Mouse (Mus musculus) monocyte, adult 5-6 weeks (primary cell): Measurements from ENCODE around the gene Vps13d. TPM values are rescaled to one million over a fixed set of nuclear protein-coding genes. Genes with fewer than 3 reads are reported as not detected.

Experiments used
- ATAC-seq: fragments of 153-309, 156-312 bp; replicated peaks from 2 replicates; pipeline ENCODE4 v1.8.0; 2017; ENCODE audit warnings: mild to moderate bottlenecking; ENCODE audit not compliant: low TSS enrichment, insufficient number of reproducible peaks, severe bottlenecking, poor library complexity, low FRiP score
- total RNA-seq: library from RNA; stranded (forward); fragments of 200-1000, 200-491, 200-594 nt; gene quantifications from 3 replicates; pipeline ENCODE4 v1.2.3, GENCODE M21; 2017

The Vps13d gene
- total RNA-seq, 1 experiment from 2014 or later, result 36.6 TPM

GRCm38 (mm10) chr4:145214786-145215174 lies 20.0 kb upstream of the Vps13d start:
- no peak for ATAC-seq

GRCm38 (mm10) chr4:145213999-145214785 lies 19.4 kb upstream of the Vps13d start:
- ATAC-seq, result peak; percentile 81

DNA sequence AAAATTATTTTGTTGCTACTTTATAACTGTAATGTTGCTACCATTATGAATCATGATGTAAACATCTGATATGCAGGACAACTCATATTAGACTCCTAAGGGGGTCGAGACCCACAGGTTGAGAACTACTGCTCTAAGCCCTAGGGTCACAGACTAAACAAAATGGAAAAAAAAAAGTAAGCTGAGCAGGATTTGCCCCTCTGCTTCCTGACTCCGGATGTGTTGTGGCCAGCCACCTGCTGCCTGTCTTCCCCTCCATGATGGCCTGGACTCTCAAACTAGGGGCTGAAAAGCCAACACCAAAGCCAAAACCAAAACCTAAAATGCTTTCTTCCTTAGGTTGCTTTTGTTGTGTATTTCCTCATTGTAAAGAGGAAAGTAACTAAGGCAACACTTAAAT lies 16.3 kb upstream of the Vps13d start:
- ATAC-seq, result no peak

- ATAC-seq, result no peak
These were observed 15.8 kb upstream of the Vps13d start for GRCm38 (mm10) chr4:145210564-145210963.

DNA sequence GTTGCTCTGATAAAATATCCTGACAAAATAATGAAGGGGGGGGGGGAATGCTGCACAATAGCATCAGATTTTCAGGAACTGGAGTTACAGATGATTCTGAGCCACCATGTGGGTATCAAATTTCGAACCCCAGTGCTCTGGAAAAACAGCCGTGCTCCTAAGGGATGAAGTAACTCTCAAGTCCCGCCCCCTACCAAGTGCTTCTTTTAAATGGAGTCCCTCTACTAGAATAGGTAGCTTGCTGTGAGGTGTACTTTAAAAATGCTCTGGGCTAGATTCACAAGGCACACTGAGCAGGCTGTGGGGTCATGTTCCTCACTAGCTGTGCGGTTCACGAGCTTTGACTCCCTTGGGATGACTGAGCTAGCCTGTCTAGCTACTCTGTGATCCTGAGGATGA lies 14.9 kb upstream of the Vps13d start:
- no peak for ATAC-seq

GRCm38 (mm10) chr4:145209076-145209689 lies 14.4 kb upstream of the Vps13d start:
- peak; percentile 31; the same call in 1 of the 2 replicates for ATAC-seq

GRCm38 (mm10) chr4:145207718-145208371 lies 13.0 kb upstream of the Vps13d start:
- no peak for ATAC-seq

DNA sequence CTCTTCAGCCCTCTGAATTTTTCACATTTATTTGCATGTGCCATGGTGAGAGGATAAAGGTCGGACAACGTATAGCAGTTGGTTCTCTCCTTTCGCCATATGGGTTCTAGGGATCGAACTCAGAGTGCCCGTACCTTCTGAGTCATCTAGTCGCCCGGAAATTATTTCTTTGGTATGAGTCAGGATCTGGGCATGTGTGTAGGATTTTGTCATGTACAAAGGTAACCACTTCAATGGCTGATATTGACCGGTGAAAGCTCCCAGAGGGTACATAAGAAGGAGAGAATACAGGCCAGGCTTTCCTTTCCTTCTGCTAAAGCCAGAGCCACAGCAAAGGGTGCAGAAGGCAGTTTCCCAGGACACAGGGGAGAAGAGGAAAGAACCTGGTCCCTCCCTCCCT lies 10.0 kb upstream of the Vps13d start:
- no peak for ATAC-seq

- no peak for ATAC-seq
These were observed 8.5 kb upstream of the Vps13d start for GRCm38 (mm10) chr4:145203305-145203704.

GRCm38 (mm10) chr4:145201424-145201823 lies 6.6 kb upstream of the Vps13d start:
- ATAC-seq, result peak; percentile 51

DNA sequence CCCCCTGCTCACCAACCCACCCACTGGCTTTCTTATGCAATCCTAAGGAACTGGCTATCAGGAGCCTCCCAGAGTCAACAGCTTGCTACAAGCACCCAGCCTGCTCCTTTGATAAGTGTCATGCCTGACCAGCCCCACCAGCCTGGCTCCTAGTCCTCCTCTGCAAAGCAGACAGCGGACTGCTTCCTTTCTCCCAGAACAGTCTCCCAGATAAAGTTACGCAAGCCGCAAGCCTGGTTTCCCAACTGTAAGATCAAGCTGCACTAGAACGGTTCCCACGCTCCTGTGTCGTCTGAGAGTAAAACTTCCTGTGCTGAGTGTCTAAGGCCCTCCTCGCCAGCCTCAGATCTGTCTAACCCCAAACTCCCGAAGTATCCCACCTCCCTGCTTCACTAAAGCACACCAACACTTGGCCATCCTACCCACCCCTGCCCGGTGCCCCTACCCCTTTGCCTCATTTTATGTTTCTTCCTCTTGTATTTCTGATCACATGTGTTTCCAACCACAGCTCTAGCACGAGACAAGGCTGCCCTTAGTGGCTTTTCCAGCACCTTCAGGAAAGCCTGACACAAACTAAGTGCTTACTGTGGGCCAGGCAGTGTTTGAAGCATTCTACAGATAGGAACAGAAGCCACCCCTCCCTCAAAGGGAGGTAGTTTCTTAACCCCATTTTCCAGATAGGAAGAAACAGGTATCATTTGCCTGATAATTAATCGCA lies 5.3 kb upstream of the Vps13d start:
- ATAC-seq, result peak; percentile 34; the same call in 1 of the 2 replicates

DNA sequence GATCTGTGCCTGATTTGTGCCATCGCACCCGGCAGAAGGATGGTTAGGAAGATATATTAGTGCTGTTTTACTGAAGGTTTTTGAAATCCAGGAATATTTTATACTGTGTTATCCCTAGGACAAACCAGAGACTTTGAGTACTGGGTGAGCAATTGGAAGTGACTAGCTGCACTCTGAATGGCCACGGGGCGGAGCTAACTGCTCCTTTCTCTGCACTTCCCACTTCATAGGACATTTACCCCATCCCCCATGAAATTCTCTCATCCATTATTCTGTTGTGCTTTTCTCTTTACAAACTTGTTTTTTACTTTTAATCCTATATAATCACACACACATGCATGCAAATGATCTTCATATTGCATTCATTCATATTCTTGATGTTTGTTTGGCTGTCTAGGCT lies 1.8 kb upstream of the Vps13d start:
- no peak for ATAC-seq

GRCm38 (mm10) chr4:145195172-145195571 lies 367 bp upstream of the Vps13d start:
- no peak for ATAC-seq

DNA sequence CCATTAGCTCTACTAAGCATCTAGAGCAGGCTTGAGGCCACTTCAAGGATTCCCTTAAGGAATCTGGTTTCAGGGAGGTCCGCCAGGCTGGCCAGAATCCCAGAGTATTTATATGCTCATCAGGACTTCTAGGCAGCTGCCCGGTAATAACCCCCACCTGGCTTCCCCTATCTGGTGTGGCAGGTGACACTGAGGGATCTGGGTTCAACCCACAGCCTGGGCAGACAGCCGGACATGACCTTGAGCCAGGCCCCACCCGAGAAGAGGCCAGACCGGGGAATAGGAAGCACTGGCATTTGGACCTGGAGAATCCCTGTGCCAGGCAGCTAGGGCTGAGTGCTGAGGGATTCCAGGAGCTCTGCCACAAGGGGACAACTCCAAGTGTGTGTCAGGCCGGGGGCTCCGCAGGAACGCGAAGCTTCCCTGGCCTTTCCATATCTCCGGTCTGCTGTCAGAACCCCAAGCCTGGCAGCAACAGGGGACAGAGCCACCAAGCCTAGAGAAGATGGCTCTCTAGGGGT lies 754 bp downstream of the Vps13d start:
- ATAC-seq, result no peak

- no peak for ATAC-seq
These were observed 1.4 kb downstream of the Vps13d start for GRCm38 (mm10) chr4:145193406-145193805.

GRCm38 (mm10) chr4:145192686-145193085 lies 2.1 kb downstream of the Vps13d start:
- ATAC-seq, result no peak

- no peak for ATAC-seq
These were observed 6.2 kb downstream of the Vps13d start for GRCm38 (mm10) chr4:145188561-145188960.

- ATAC-seq, result no peak
These were observed 7.2 kb downstream of the Vps13d start for GRCm38 (mm10) chr4:145187619-145188018.

DNA sequence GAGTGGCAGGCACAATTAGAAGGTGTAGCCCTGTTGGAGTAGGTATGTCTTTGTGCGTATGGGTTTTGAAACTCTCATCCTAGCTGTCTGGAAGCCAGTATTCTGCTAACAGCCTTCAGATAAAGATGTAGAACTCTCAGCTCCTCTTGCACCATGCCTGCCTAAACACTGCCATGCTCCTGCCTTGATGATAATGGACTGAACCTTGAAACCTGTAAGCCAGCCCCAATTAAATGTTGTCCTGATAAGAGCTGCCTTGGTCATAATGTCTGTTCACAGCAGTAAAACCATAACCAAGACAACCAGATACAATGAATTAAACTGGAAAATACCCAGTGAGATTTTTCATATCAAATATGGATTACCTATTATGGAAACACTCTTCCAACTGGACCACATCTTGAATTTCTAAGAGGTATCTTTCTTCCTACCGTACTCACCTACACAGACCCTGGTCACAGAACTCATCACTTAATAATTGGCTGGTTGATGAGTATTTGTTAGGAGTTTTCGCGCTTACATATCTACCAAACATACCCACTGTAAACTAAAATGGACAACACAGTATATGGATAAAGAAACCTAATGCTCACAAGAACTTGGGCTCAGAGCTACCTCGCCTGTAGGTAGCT lies 15.8 kb downstream of the Vps13d start:
- ATAC-seq, result no peak
